Mouse (Mus musculus) lung, postnatal 0 days (tissue): ENCODE results near the gene Slc35f3. TPM values are rescaled to one million over a fixed set of nuclear protein-coding genes. Genes with fewer than 3 reads are reported as not detected.

Experiments
- ATAC-seq: fragments of 200-750 bp; cut with Nextera tagmentation; 2 replicates; pipeline ENCODE4 v1.8.0; 2017; ENCODE audit warnings: moderate library complexity
- DNase-seq: peaks from one replicate; pipeline ENCODE4 v3.0.0-alpha.2; 2016; ENCODE audit warnings: low spot score
- H3K27ac ChIP-seq: fragments of 300-500 bp; sonication (generic); 2 replicates; pipeline ENCODE4 v1.5.1; 2014; ENCODE audit warnings: antibody characterized with exemption, mild to moderate bottlenecking, low read length, mixed read lengths
- H3K27me3 ChIP-seq: fragments of 300-500 bp; sonication (generic); replicated peaks from 2 replicates; pipeline ENCODE4 v1.6.1; 2014; ENCODE audit warnings: low read length, mixed read lengths; ENCODE audit not compliant: insufficient read depth
- H3K36me3 ChIP-seq: fragments of 300-500 bp; sonication (generic); 2 replicates; pipeline ENCODE4 v1.6.1; 2014; ENCODE audit warnings: low read length, mixed read lengths; ENCODE audit not compliant: insufficient read depth
- H3K4me1 ChIP-seq: fragments of 300-500 bp; sonication (generic); 2 replicates; pipeline ENCODE4 v1.6.1; 2014; ENCODE audit warnings: antibody characterized with exemption, low read depth, low read length, mixed read lengths; ENCODE audit not compliant: insufficient read depth
- H3K4me2 ChIP-seq: fragments of 300-500 bp; sonication (generic); replicated peaks from 2 replicates; pipeline ENCODE4 v1.6.1; 2014; ENCODE audit warnings: low read depth, mild to moderate bottlenecking, low read length, moderate library complexity, mixed read lengths
- H3K4me3 ChIP-seq: fragments of 300-500 bp; sonication (generic); 2 replicates; pipeline ENCODE4 v1.5.1; 2014; ENCODE audit warnings: low read depth, low read length
- H3K9ac ChIP-seq: fragments of 300-500 bp; sonication (generic); replicated peaks from 2 replicates; pipeline ENCODE4 v1.6.1; 2014; ENCODE audit warnings: low read depth, mild to moderate bottlenecking
- H3K9me3 ChIP-seq: fragments of 300-500 bp; sonication (generic); 2 replicates; pipeline ENCODE4 v1.6.1; 2016; ENCODE audit warnings: low read length, mixed read lengths
- CTCF ChIP-seq: IDR thresholded peaks from 2 replicates; pipeline ENCODE4 v1.5.1; 2016; ENCODE audit warnings: antibody characterized with exemption, mild to moderate bottlenecking
- EP300 ChIP-seq: IDR thresholded peaks from 2 replicates; pipeline ENCODE4 v1.6.1; 2016; ENCODE audit warnings: antibody characterized with exemption, mild to moderate bottlenecking, control low read depth
- WGBS: fragments of 180-500 bp; shearing (Covaris S2); extraction: QIAGEN DNeasy Blood & Tissue Kit; methylation state at CpG from one replicate; pipeline ENCODE4 v1.1.7; 2014; 5-methylcytosine and 5-hydroxymethylcytosine counted together
- polyA plus RNA-seq: library from polyadenylated mRNA; unstranded; fragments of >200 nt; fragmentation: Nextera tagmentation; extraction: Ambion mirVana; gene quantifications from 2 replicates; pipeline ENCODE4 v1.2.1, GENCODE M21; 2015

Gene Slc35f3
- polyA plus RNA-seq, 1 experiment from 2014 or later = 0.38 TPM

GRCm38 (mm10) chr8:126345100-126345499, 46.7 kb downstream of the Slc35f3 start:
- ATAC-seq = no peak
- Histone ChIP-seq H3K4me3 (no peak overlapping the region), H3K27me3 (no peaks in the 10 kb centered on the region), H3K9ac (no peak overlapping the region), H3K4me1 (no peaks in the 10 kb centered on the region), H3K4me2 (no peak overlapping the region), H3K27ac (no peak overlapping the region), H3K36me3 (no peaks in the 10 kb centered on the region), H3K9me3 (no peaks in the 10 kb centered on the region)
- DNase-seq = no peak
- TF ChIP-seq EP300 = no peak
- no peak for TF ChIP-seq CTCF
- 57% methylated on average over 4 of the region's 4 CpGs for WGBS

GRCm38 (mm10) chr8:126353259-126353658, 54.9 kb downstream of the Slc35f3 start:
- H3K4me3 ChIP-seq = no peak overlapping the region
- H3K36me3 ChIP-seq = no peaks in the 10 kb centered on the region
- H3K27ac ChIP-seq = no peak overlapping the region
- no peak overlapping the region for H3K4me2 ChIP-seq
- no peaks in the 10 kb centered on the region for H3K27me3 ChIP-seq
- ATAC-seq (no peak), DNase-seq (no peak)
- H3K4me1 ChIP-seq = no peaks in the 10 kb centered on the region
- H3K9me3 ChIP-seq = no peaks in the 10 kb centered on the region
- no peak overlapping the region for H3K9ac ChIP-seq
- 63% methylated on average over 1 of the region's 1 CpGs for WGBS
- TF ChIP-seq CTCF (no peak), EP300 (no peak)

- DNase-seq (no peak), ATAC-seq (no peak)
- no peak for TF ChIP-seq CTCF
- TF ChIP-seq EP300 = no peak
- no peaks in the 10 kb centered on the region for H3K4me1 ChIP-seq
- no peaks in the 10 kb centered on the region for H3K9me3 ChIP-seq
- H3K36me3 ChIP-seq = no peaks in the 10 kb centered on the region
- H3K27me3 ChIP-seq = no peaks in the 10 kb centered on the region
- no peak overlapping the region for H3K4me3 ChIP-seq
- H3K9ac ChIP-seq = no peak overlapping the region
- no peak overlapping the region for H3K27ac ChIP-seq
- no peak overlapping the region for H3K4me2 ChIP-seq
- WGBS = 42% methylated on average over 3 of the region's 3 CpGs
Measured at GRCm38 (mm10) chr8:126357946-126358345, 59.6 kb downstream of the Slc35f3 start.

- ATAC-seq (no peak), DNase-seq (no peak)
- TF ChIP-seq CTCF = no peak
- no peak for TF ChIP-seq EP300
- Histone ChIP-seq H3K4me3 (no peak overlapping the region), H3K27ac (no peak overlapping the region), H3K27me3 (no peaks in the 10 kb centered on the region), H3K4me1 (no peaks in the 10 kb centered on the region), H3K36me3 (no peaks in the 10 kb centered on the region), H3K4me2 (no peak overlapping the region), H3K9me3 (no peaks in the 10 kb centered on the region), H3K9ac (no peak overlapping the region)
- whole genome bisulfite sequencing = 79% methylated on average over 6 of the region's 6 CpGs
Measured at GRCm38 (mm10) chr8:126359296-126359695, 60.9 kb downstream of the Slc35f3 start.

- ATAC-seq (no peak), DNase-seq (no peak)
- Histone ChIP-seq H3K27me3 (no peaks in the 10 kb centered on the region), H3K36me3 (no peaks in the 10 kb centered on the region), H3K9ac (no peak overlapping the region), H3K4me1 (no peaks in the 10 kb centered on the region), H3K9me3 (no peaks in the 10 kb centered on the region), H3K27ac (no peak overlapping the region), H3K4me2 (no peak overlapping the region), H3K4me3 (no peak overlapping the region)
- 59% methylated on average over 11 of the region's 11 CpGs for WGBS
- TF ChIP-seq EP300 = no peak
- TF ChIP-seq CTCF = no peak
Measured at GRCm38 (mm10) chr8:126360106-126360505, 61.7 kb downstream of the Slc35f3 start.

- no peak overlapping the region for H3K4me3 ChIP-seq
- ATAC-seq = peak; percentile 88
- WGBS = 47% methylated on average over 5 of the region's 5 CpGs
- H3K4me2 ChIP-seq = no peak overlapping the region
- no peak overlapping the region for H3K9ac ChIP-seq
- H3K27ac ChIP-seq = no peak overlapping the region
- DNase-seq = peak; percentile 78
- TF ChIP-seq CTCF (no peak), EP300 (peak; percentile 48; the same call in 1 of the 2 replicates)
- H3K27me3 ChIP-seq = no peaks in the 10 kb centered on the region
- no peaks in the 10 kb centered on the region for H3K9me3 ChIP-seq
- no peaks in the 10 kb centered on the region for H3K36me3 ChIP-seq
- H3K4me1 ChIP-seq = no peaks in the 10 kb centered on the region
Measured at GRCm38 (mm10) chr8:126360701-126361100, 62.3 kb downstream of the Slc35f3 start.

GRCm38 (mm10) chr8:126366251-126366650, 67.9 kb downstream of the Slc35f3 start:
- ATAC-seq (no peak), DNase-seq (no peak)
- no peak for TF ChIP-seq EP300
- TF ChIP-seq CTCF = no peak
- no peaks in the 10 kb centered on the region for H3K27me3 ChIP-seq
- no peaks in the 10 kb centered on the region for H3K36me3 ChIP-seq
- H3K27ac ChIP-seq = no peak overlapping the region
- no peak overlapping the region for H3K4me3 ChIP-seq
- H3K4me2 ChIP-seq = no peak overlapping the region
- 62% methylated on average over 3 of the region's 3 CpGs for WGBS
- no peaks in the 10 kb centered on the region for H3K9me3 ChIP-seq
- H3K4me1 ChIP-seq = no peaks in the 10 kb centered on the region
- no peak overlapping the region for H3K9ac ChIP-seq
